Mouse (Mus musculus): ENCODE results near the gene Adap1.

Gene Adap1

GRCm38 (mm10) chr5:139229716-139230115 lies 95.7 kb downstream of the Adap1 start:
- no peak for TF ChIP-seq GATA4 (IDR thresholded peaks at IDR 0.05; ENCODE audit: insufficient replicate concordance, low read length)

- TF ChIP-seq GATA4 (IDR thresholded peaks at IDR 0.05; ENCODE audit: insufficient replicate concordance, low read length) = no peak
Measured at GRCm38 (mm10) chr5:139228318-139228717, 97.1 kb downstream of the Adap1 start.

DNA sequence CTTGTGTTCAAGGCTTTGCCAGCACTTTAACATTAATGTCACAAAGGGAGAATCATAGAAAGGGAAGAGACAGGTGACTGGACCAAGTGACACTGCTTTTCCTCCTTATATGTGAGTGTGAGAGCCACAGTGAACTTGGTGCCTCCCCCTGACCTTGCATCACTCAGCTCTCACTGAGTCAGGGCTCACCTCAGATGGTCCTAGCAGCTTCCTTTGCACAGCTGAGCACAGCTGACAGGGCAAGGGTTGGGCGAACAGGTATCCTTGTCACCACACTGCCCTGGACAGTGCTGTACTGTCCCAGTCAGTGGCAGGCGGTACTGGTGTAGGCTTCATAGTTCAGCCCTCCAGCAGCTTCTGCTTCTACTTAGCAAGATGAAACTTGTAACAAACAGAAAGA lies 97.8 kb downstream of the Adap1 start:
- no peak for TF ChIP-seq GATA4 (IDR thresholded peaks at IDR 0.05; ENCODE audit: insufficient replicate concordance, low read length)

GRCm38 (mm10) chr5:139227236-139227635 lies 98.2 kb downstream of the Adap1 start:
- no peak for TF ChIP-seq GATA4 (IDR thresholded peaks at IDR 0.05; ENCODE audit: insufficient replicate concordance, low read length)

GRCm38 (mm10) chr5:139223331-139223730 lies 102.1 kb downstream of the Adap1 start:
- TF ChIP-seq GATA4 (IDR thresholded peaks at IDR 0.05; ENCODE audit: insufficient replicate concordance, low read length) = no peak

Measured in liver, adult (tissue).